Mouse (Mus musculus): Measurements from ENCODE around the gene Olfr91. TPM values are rescaled to one million over a fixed set of nuclear protein-coding genes. Genes with fewer than 3 reads are reported as not detected.

The Olfr91 gene
- total RNA-seq, 1 experiment, result 0.13 TPM

DNA sequence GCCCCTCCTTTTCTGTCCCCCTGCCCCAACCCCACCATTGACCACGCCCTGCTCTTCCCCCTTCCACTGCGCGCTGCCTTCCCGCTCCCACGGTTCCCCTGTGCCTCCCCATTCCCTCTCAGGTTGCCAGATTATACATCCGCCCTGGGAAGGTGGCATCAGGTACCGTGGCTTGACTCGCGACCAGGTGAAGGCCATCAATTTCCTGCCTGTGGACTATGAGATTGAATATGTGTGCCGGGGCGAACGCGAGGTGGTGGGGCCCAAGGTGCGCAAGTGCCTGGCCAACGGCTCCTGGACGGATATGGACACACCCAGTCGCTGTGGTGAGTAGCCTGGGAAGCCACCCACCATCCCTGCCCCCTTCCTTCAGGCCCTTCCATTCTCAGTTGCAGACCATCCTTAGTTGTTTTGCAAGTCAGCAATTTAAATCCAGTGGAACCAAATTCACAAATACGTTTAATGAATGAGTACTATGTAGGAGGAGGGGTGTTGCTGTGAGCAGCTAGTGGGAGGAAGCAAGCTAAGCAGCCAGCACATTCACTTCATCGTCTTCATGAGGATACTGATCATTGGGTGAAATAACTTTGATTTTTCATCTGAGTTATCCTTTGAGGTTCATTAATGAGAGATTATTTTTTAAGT is 50.6 kb downstream of the Olfr91 start:
- peaks cover 13% of the 10 kb centered on the region for H3K36me3 ChIP-seq (ENCODE audit: control insufficient read depth, insufficient read depth, low read length, poor library complexity, severe bottlenecking)
- TF ChIP-seq ZNF384 (IDR thresholded peaks at IDR 0.05; ENCODE audit: low read depth, low read length) (no peak), MAFK (IDR thresholded peaks at IDR 0.05; ENCODE audit: insufficient read depth, low read depth, low read length) (peak; percentile 70; the same call in 1 of the 2 replicates)
- peaks cover 5 to 9% of the 10 kb centered on the region in 2 experiments; a peak in 2 of 4 replicates for H3K4me1 ChIP-seq (ENCODE audit: control insufficient read depth in 2 of 2, insufficient read depth in 2 of 2, low read length in 2 of 2, poor library complexity in 1 of 2)
- H3K9me3 ChIP-seq (ENCODE audit: control insufficient read depth, insufficient read depth, low read depth, low read length), result no peaks in the 10 kb centered on the region
- H3K4me3 ChIP-seq (ENCODE audit: insufficient read depth in 1 of 2, low read depth in 1 of 2, low read length in 2 of 2, poor library complexity in 1 of 2, severe bottlenecking in 1 of 2), result peak overlapping the region; percentile 92 to 97
- in situ Hi-C loops (cut with MboI; ENCODE audit: low sequenced_read_pairs in 2 of 2, unreplicated experiment in 2 of 2), result no loop called here
- H3K9ac ChIP-seq (ENCODE audit: insufficient read depth, low read depth, low read length, poor library complexity, severe bottlenecking), result peak overlapping the region; percentile 93
- DNase-seq (ENCODE audit: low read depth, low spot score), result no peak
- peak overlapping the region; percentile 65; the same call in 1 of the 2 replicates for H3K27ac ChIP-seq (ENCODE audit: insufficient read depth, low read depth, low read length, poor library complexity, severe bottlenecking)

DNA sequence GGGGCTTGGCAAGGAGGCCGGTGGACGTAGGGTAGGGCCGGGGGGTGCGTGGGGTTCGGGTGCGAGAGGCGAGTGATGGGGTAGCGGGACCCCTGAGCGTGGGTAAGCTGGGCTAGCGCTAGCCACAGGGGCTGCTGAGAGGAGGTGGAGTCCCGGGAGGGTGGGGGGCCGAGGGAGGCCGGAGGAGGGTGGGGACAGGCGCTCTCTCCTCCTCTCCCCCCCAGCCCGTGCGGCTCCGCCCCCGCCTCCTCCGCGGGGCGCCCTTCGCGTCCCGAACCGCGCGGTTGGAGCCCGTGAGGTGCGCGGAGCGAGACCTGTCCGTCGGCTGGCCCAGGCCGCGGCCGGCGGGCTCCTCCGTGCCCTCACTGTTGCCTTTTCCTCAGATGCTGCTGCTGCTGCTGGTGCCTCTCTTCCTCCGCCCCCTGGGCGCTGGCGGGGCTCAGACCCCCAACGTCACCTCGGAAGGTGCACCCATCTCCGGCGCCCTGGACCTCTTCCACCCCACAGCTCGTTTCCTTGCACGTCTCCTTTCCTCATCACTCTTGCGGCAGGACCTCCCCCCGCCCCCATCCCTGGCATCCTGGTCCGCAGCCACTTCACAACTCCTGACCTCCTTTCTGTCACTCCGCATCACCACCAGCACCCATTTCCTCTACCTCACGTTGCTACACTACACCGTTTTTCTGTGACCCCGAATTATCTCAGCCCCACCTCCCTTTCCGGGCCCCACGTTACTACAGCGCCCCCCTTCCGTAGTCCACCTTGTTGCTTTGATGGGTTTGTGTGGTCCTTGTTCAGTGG is 51.6 kb downstream of the Olfr91 start:
- no peaks in the 10 kb centered on the region for H3K9me3 ChIP-seq (ENCODE audit: control insufficient read depth, insufficient read depth, low read depth, low read length)
- H3K36me3 ChIP-seq (ENCODE audit: control insufficient read depth, insufficient read depth, low read length, poor library complexity, severe bottlenecking), result peaks cover 12% of the 10 kb centered on the region
- TF ChIP-seq CHD2 (IDR thresholded peaks at IDR 0.05; ENCODE audit: low read depth, low read length) (no peak), ZNF384 (IDR thresholded peaks at IDR 0.05; ENCODE audit: low read depth, low read length) (no peak), HCFC1 (IDR thresholded peaks at IDR 0.05; ENCODE audit: borderline replicate concordance, insufficient read depth, low read length) (no peak), ZC3H11A (IDR thresholded peaks at IDR 0.05; ENCODE audit: borderline replicate concordance, low read depth, low read length) (no peak), MAFK (IDR thresholded peaks at IDR 0.05; ENCODE audit: insufficient read depth, low read depth, low read length) (no peak)
- peaks cover 5 to 9% of the 10 kb centered on the region in 2 experiments; a peak in 2 of 4 replicates for H3K4me1 ChIP-seq (ENCODE audit: control insufficient read depth in 2 of 2, insufficient read depth in 2 of 2, low read length in 2 of 2, poor library complexity in 1 of 2)
- peak overlapping the region; percentile 93 for H3K9ac ChIP-seq (ENCODE audit: insufficient read depth, low read depth, low read length, poor library complexity, severe bottlenecking)
- in situ Hi-C loops (cut with MboI; ENCODE audit: low sequenced_read_pairs in 2 of 2, unreplicated experiment in 2 of 2), result no loop called here
- H3K4me3 ChIP-seq (ENCODE audit: insufficient read depth in 1 of 2, low read depth in 1 of 2, low read length in 2 of 2, poor library complexity in 1 of 2, severe bottlenecking in 1 of 2), result peak overlapping the region; percentile 92 to 97
- H3K27ac ChIP-seq (ENCODE audit: insufficient read depth, low read depth, low read length, poor library complexity, severe bottlenecking), result peak overlapping the region; percentile 90
- DNase-seq (ENCODE audit: low read depth, low spot score), result no peak

GRCm38 (mm10) chr17:37045611-37046311 is 52.3 kb downstream of the Olfr91 start, which contains the start of gene Gabbr1:
Gabbr1 (plus strand) TSS chr17:37045966.
- peak; percentile 90 for DNase-seq (ENCODE audit: low read depth, low spot score)
- peak within 1 kb of the TSS; percentile 90 for H3K27ac ChIP-seq (ENCODE audit: insufficient read depth, low read depth, low read length, poor library complexity, severe bottlenecking)
- peaks cover 2 to 9% of the 10 kb centered on the region in 2 experiments; a peak in 2 of 4 replicates for H3K4me1 ChIP-seq (ENCODE audit: control insufficient read depth in 2 of 2, insufficient read depth in 2 of 2, low read length in 2 of 2, poor library complexity in 1 of 2)
- in situ Hi-C loops (cut with MboI; ENCODE audit: low sequenced_read_pairs in 2 of 2, unreplicated experiment in 2 of 2), result no loop called here
- no peaks in the 10 kb centered on the region for H3K9me3 ChIP-seq (ENCODE audit: control insufficient read depth, insufficient read depth, low read depth, low read length)
- H3K36me3 ChIP-seq (ENCODE audit: control insufficient read depth, insufficient read depth, low read length, poor library complexity, severe bottlenecking), result peaks cover 7% of the 10 kb centered on the region
- H3K9ac ChIP-seq (ENCODE audit: insufficient read depth, low read depth, low read length, poor library complexity, severe bottlenecking), result peak within 1 kb of the TSS; percentile 93
- TF ChIP-seq CHD2 (IDR thresholded peaks at IDR 0.05; ENCODE audit: low read depth, low read length), result no peak
- H3K4me3 ChIP-seq (ENCODE audit: insufficient read depth in 1 of 2, low read depth in 1 of 2, low read length in 2 of 2, poor library complexity in 1 of 2, severe bottlenecking in 1 of 2), result peak within 1 kb of the TSS; percentile 92 to 97

DNA sequence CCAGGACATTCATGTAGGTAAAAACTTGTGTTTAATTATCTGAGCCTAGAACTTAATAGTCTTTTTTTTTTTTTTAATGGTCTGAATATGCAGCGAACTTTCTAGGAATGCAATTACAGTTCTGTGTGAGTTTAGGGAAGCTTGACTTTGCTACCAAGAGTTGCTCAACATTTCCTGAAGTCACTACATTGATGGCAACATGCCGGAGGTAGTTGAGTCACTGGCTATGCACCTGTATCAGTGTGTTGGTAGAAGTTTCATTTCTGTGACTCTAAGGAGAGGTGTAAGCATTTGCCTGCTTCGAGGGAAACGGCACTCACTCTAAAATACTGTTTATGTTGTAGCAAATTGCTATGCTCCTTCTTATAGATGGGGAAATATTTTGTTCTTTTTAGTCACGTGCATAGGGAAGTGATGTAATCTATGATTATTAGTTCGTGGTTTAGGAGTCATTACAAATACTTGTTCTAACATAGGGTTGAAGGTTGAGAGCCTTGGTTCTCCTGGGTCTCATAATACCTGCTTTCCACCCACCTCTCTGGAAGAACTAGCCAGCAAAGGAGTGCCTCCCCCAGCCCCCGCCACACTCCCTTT is 53.3 kb downstream of the Olfr91 start:
- Histone ChIP-seq H3K9me3 (ENCODE audit: control insufficient read depth, insufficient read depth, low read depth, low read length) (no peaks in the 10 kb centered on the region), H3K9ac (ENCODE audit: insufficient read depth, low read depth, low read length, poor library complexity, severe bottlenecking) (peak overlapping the region; percentile 74; the same call in 1 of the 2 replicates), H3K4me3 (ENCODE audit: insufficient read depth in 1 of 2, low read depth in 1 of 2, low read length in 2 of 2, poor library complexity in 1 of 2, severe bottlenecking in 1 of 2) (peak overlapping the region; percentile 92 to 97; a peak in 3 of 4 replicates), H3K4me1 (ENCODE audit: control insufficient read depth in 2 of 2, insufficient read depth in 2 of 2, low read length in 2 of 2, poor library complexity in 1 of 2) (peaks cover 2 to 9% of the 10 kb centered on the region in 2 experiments; a peak in 2 of 4 replicates), H3K36me3 (ENCODE audit: control insufficient read depth, insufficient read depth, low read length, poor library complexity, severe bottlenecking) (peaks cover 6% of the 10 kb centered on the region), H3K27ac (ENCODE audit: insufficient read depth, low read depth, low read length, poor library complexity, severe bottlenecking) (peak overlapping the region; percentile 76; the same call in 1 of the 2 replicates)
- in situ Hi-C loops (cut with MboI; ENCODE audit: low sequenced_read_pairs in 2 of 2, unreplicated experiment in 2 of 2), result no loop called here
- no peak for DNase-seq (ENCODE audit: low read depth, low spot score)
- TF ChIP-seq HCFC1 (IDR thresholded peaks at IDR 0.05; ENCODE audit: borderline replicate concordance, insufficient read depth, low read length), result no peak

Other genes with a start within 250 kb of the Olfr91 start
- 0.16 TPM in 1 of 2 replicates, not detected in the other for gene Trim15, start 231.1 kb downstream of the Olfr91 start, total RNA-seq (2012; rRNA removed)
- not detected in 2 replicates for gene Trim10, start 228.7 kb downstream of the Olfr91 start, total RNA-seq (2012; rRNA removed)
- 0.18 and 0.26 TPM in 2 replicates for gene Trim40, start 208.2 kb downstream of the Olfr91 start, total RNA-seq (2012; rRNA removed)
- not detected in 2 replicates for gene Trim31, start 200.2 kb downstream of the Olfr91 start, total RNA-seq (2012; rRNA removed)
- 1.9 and 2.4 TPM in 2 replicates for gene Rnf39, start 155.4 kb downstream of the Olfr91 start, total RNA-seq (2012; rRNA removed)
- gene Ppp1r11, start 146.5 kb downstream of the Olfr91 start, total RNA-seq (2012; rRNA removed), result 76.4 and 108 TPM in 2 replicates
- 74.5 and 81.0 TPM in 2 replicates for gene Znrd1, start 139.7 kb downstream of the Olfr91 start, total RNA-seq (2012; rRNA removed)
- gene Znrd1as, start 139.7 kb downstream of the Olfr91 start, total RNA-seq (2012; rRNA removed), result 13.8 and 15.1 TPM in 2 replicates
- 14.8 and 16.9 TPM in 2 replicates for gene 2410137M14Rik, start 117.0 kb downstream of the Olfr91 start, total RNA-seq (2012; rRNA removed)
- gene H2-M5, start 108.7 kb downstream of the Olfr91 start, total RNA-seq (2012; rRNA removed), result 49.4 and 55.4 TPM in 2 replicates
- gene Zfp57, start 97.1 kb downstream of the Olfr91 start, total RNA-seq (2012; rRNA removed), result 360 and 437 TPM in 2 replicates
- gene Mog, start 74.9 kb downstream of the Olfr91 start, total RNA-seq (2012; rRNA removed), result 0.62 and 0.85 TPM in 2 replicates
- 60.9 and 106 TPM in 2 replicates for gene Gabbr1, start 52.3 kb downstream of the Olfr91 start, total RNA-seq (2012; rRNA removed)
- 0.11 and 0.22 TPM in 2 replicates for gene Olfr90, start 9.8 kb downstream of the Olfr91 start, total RNA-seq (2012; rRNA removed)
- gene Olfr92, start 21.8 kb upstream of the Olfr91 start, total RNA-seq (2012; rRNA removed), result not detected in 2 replicates
- not detected in 2 replicates for gene Olfr93, start 63.2 kb upstream of the Olfr91 start, total RNA-seq (2012; rRNA removed)
- gene Ubd, start 95.6 kb upstream of the Olfr91 start, total RNA-seq (2012; rRNA removed), result not detected in 2 replicates
- gene Olfr94, start 102.7 kb upstream of the Olfr91 start, total RNA-seq (2012; rRNA removed), result not detected in 2 replicates
- gene Olfr95, start 114.8 kb upstream of the Olfr91 start, total RNA-seq (2012; rRNA removed), result not detected in 2 replicates
- gene Olfr96, start 121.9 kb upstream of the Olfr91 start, total RNA-seq (2012; rRNA removed), result not detected in 2 replicates
- not detected in 2 replicates for gene Olfr97, start 139.1 kb upstream of the Olfr91 start, total RNA-seq (2012; rRNA removed)
- not detected in 2 replicates for gene Olfr98, start 165.5 kb upstream of the Olfr91 start, total RNA-seq (2012; rRNA removed)
- gene H2-M3, start 171.9 kb upstream of the Olfr91 start, total RNA-seq (2012; rRNA removed), result 3.5 and 6.8 TPM in 2 replicates
- gene Olfr99, start 185.2 kb upstream of the Olfr91 start, total RNA-seq (2012; rRNA removed), result not detected in 2 replicates
- not detected in 2 replicates for gene Olfr101, start 206.0 kb upstream of the Olfr91 start, total RNA-seq (2012; rRNA removed)
- gene Olfr102, start 218.8 kb upstream of the Olfr91 start, total RNA-seq (2012; rRNA removed), result not detected in 2 replicates
- gene Olfr103, start 241.4 kb upstream of the Olfr91 start, total RNA-seq (2012; rRNA removed), result not detected in 2 replicates

Data from ES-E14 (cell line).